Mouse (Mus musculus) limb, embryonic 11.5 days (tissue): ENCODE measurements around the gene Edaradd. TPM values are rescaled to one million over a fixed set of nuclear protein-coding genes. Genes with fewer than 3 reads are reported as not detected.
A peak's percentile ranks its signal among the peaks of the same experiment; 100 is the strongest.

ENCODE experiments used
- ATAC-seq: fragments of 200-750 bp; cut with Nextera tagmentation; 2 replicates; pipeline ENCODE4 v1.8.0; 2017; ENCODE audit warnings: low read depth; ENCODE audit not compliant: insufficient number of reproducible peaks, low FRiP score, low TSS enrichment
- DNase-seq: peaks from one replicate; pipeline ENCODE4 v3.0.0-alpha.2; 2015; ENCODE audit warnings: low spot score
- H3K27ac ChIP-seq: fragments of 300-500 bp; sonication (generic); replicated peaks from 2 replicates; pipeline ENCODE4 v1.5.1; 2014; ENCODE audit warnings: low read depth, mild to moderate bottlenecking, low read length
- H3K27me3 ChIP-seq: fragments of 300-500 bp; sonication (generic); 2 replicates; pipeline ENCODE4 v1.6.1; 2014; ENCODE audit warnings: mild to moderate bottlenecking, low read length, mixed read lengths; ENCODE audit not compliant: control insufficient read depth, insufficient read depth
- H3K36me3 ChIP-seq: fragments of 300-500 bp; sonication (generic); 2 replicates; pipeline ENCODE4 v1.6.1; 2014; ENCODE audit warnings: mild to moderate bottlenecking, low read length, moderate library complexity, mixed read lengths; ENCODE audit not compliant: control insufficient read depth, insufficient read depth
- H3K4me1 ChIP-seq: fragments of 300-500 bp; sonication (generic); 2 replicates; pipeline ENCODE4 v1.6.1; 2014; ENCODE audit warnings: low read length, mixed read lengths; ENCODE audit not compliant: control insufficient read depth, insufficient read depth
- H3K4me2 ChIP-seq: fragments of 300-500 bp; sonication (generic); 2 replicates; pipeline ENCODE4 v1.6.1; 2014; ENCODE audit warnings: low read depth, mild to moderate bottlenecking, moderate library complexity; ENCODE audit not compliant: severe bottlenecking
- H3K4me3 ChIP-seq: fragments of 300-500 bp; sonication (generic); 2 replicates; pipeline ENCODE4 v1.5.1; 2014; ENCODE audit warnings: low read depth, low read length
- H3K9ac ChIP-seq: fragments of 300-500 bp; sonication (generic); 2 replicates; pipeline ENCODE4 v1.6.1; 2014; ENCODE audit warnings: mild to moderate bottlenecking, low read length
- H3K9me3 ChIP-seq: fragments of 300-500 bp; sonication (generic); 2 replicates; pipeline ENCODE4 v1.6.1; 2016; ENCODE audit warnings: low read length; ENCODE audit not compliant: control insufficient read depth
- WGBS: fragments of 180-500 bp; shearing (Covaris S2); extraction: QIAGEN DNeasy Blood & Tissue Kit; methylation state at CpG from one replicate; pipeline ENCODE4 v1.1.7; 2014; 5-methylcytosine and 5-hydroxymethylcytosine counted together
- polyA plus RNA-seq: library from polyadenylated mRNA; unstranded; fragments of >200 nt; fragmentation: Nextera tagmentation; extraction: Ambion mirVana; gene quantifications from 2 replicates; pipeline ENCODE4 v1.2.1, GENCODE M21; 2014

Gene Edaradd
- polyA plus RNA-seq: 1.4 and 1.9 TPM in 2 replicates

GRCm38 (mm10) chr13:12519955-12520584 is at the start of gene Edaradd:
TSS of gene Edaradd (minus strand) at chr13:12520438.
- Histone ChIP-seq H3K36me3 (no peaks in the 10 kb centered on the region), H3K4me3 (peak within 1 kb of the TSS; percentile 36), H3K9me3 (no peaks in the 10 kb centered on the region), H3K27me3 (peaks cover 3% of the 10 kb centered on the region; the same call in 1 of the 2 replicates), H3K9ac (peak within 1 kb of the TSS; percentile 62), H3K27ac (no peak within 1 kb of the TSS), H3K4me1 (no peaks in the 10 kb centered on the region), H3K4me2 (peak within 1 kb of the TSS; percentile 98)
- ATAC-seq: peak; percentile 78
- DNase-seq: peak; percentile 81
- WGBS: under 1% methylated on average over 35 of the region's 35 CpGs

DNA sequence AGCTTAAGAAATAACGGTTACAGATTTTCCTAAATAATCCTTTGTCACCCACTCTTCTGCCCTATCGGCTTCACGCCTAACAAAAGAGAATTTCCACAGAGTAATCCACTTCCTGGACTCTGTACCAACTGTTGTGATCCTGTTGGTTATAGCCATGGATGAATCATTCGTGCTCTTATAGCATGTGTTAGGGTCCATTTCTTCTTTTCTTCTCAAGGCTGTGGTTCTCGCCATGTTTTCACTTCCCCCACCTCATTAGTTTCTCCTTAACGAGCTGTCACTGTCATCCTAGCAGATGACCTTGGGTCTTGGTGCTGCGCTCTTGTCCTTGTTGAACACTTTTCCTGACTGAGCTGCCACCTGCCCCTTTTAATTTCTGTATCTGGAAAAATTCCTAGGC is 49.5 kb upstream of the Edaradd start:
- Histone ChIP-seq H3K9ac (no peak overlapping the region), H3K27me3 (0 out of 2 replicates have a peak, but pooled peaks cover 2% of the 10 kb centered on the region), H3K9me3 (no peaks in the 10 kb centered on the region), H3K4me2 (no peak overlapping the region), H3K4me3 (no peak overlapping the region), H3K36me3 (no peaks in the 10 kb centered on the region), H3K27ac (no peak overlapping the region), H3K4me1 (no peaks in the 10 kb centered on the region)
- WGBS: 79% methylated on average over 7 of the region's 7 CpGs
- ATAC-seq: no peak
- no peak for DNase-seq

- 0 out of 2 replicates have a peak, but pooled peaks cover 2% of the 10 kb centered on the region for H3K27me3 ChIP-seq
- no peak overlapping the region for H3K4me2 ChIP-seq
- H3K4me1 ChIP-seq: no peaks in the 10 kb centered on the region
- no peaks in the 10 kb centered on the region for H3K9me3 ChIP-seq
- H3K36me3 ChIP-seq: no peaks in the 10 kb centered on the region
- H3K9ac ChIP-seq: no peak overlapping the region
- H3K27ac ChIP-seq: no peak overlapping the region
- no peak overlapping the region for H3K4me3 ChIP-seq
- no peak for DNase-seq
- WGBS: 73% methylated on average over 9 of the region's 9 CpGs
- ATAC-seq: no peak
Measured at GRCm38 (mm10) chr13:12568597-12569469, 48.6 kb upstream of the Edaradd start.

- H3K36me3 ChIP-seq: no peaks in the 10 kb centered on the region
- H3K27ac ChIP-seq: no peak overlapping the region
- 76% methylated on average over 1 of the region's 1 CpGs for WGBS
- no peak overlapping the region for H3K9ac ChIP-seq
- ATAC-seq: no peak
- no peak overlapping the region for H3K4me3 ChIP-seq
- H3K4me2 ChIP-seq: no peak overlapping the region
- DNase-seq: no peak
- H3K4me1 ChIP-seq: no peaks in the 10 kb centered on the region
- H3K27me3 ChIP-seq: 0 out of 2 replicates have a peak, but pooled peaks cover 2% of the 10 kb centered on the region
- no peaks in the 10 kb centered on the region for H3K9me3 ChIP-seq
Measured at GRCm38 (mm10) chr13:12567936-12568335, 47.7 kb upstream of the Edaradd start.

DNA sequence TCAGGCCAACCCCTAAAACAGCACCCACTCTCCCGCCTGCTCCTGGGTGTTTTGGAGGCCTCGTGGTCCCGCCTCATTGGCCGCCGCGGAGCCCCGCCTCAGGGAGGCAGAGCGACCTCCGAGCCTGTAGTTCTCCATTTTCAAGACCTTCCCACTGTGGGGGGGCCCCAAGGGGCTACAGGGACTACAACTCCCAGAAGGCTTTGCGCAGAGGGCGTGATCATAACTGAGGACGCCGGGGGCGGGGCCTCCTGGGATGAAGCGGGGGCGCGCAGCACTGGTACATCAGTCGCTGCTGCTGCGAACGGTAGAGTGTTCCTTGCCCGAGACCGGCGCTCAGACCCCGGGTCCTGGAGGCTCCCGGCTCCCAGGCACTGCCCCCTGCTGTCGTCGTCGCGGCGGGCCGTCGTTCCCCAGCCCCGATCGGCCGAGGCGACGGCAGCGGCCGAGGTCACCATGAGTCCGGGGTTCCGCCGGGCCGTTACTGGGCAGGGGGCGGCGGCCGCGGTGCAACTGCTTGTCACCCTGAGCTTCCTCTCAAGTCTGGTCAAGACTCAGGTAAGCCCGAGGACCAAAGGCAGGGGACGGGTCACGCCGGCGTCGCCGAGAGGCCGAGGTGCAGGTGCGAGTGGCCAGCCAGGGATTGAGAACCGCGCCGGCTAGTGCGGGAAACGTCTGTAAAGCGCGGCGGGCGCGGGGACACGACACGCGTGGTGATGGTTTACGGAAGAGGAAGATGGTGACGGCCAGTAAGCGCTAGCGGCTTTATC is 45.6 kb upstream of the Edaradd start, which contains the start of gene Ero1lb:
Gene Ero1lb (plus strand): TSS at position 254 of the 770 bp plus-strand sequence.
- Histone ChIP-seq H3K27ac (no peak within 1 kb of the TSS), H3K4me3 (peak within 1 kb of the TSS; percentile 66)

DNA sequence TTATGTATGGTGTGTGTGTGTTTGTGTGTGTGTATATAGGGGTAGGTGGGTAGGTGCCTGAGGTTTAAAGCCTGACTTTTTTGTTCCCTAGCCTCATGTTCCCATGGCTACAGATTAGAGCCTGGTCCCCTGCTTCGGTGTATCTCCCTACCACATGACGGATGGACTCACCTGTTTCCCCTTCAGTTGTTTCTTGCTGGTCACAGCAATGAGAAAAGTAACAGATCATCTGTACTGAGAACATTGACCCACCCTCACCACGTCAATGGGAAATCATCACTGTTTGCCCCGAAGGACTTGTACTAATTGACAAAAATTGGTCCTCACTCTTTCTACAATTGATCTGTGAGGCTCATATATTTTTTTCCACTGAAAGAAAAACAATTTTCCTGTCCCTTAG is 42.0 kb upstream of the Edaradd start:
- Histone ChIP-seq H3K27ac (no peak overlapping the region), H3K27me3 (0 out of 2 replicates have a peak, but pooled peaks cover 2% of the 10 kb centered on the region), H3K4me1 (no peaks in the 10 kb centered on the region), H3K9ac (no peak overlapping the region), H3K36me3 (no peaks in the 10 kb centered on the region), H3K9me3 (no peaks in the 10 kb centered on the region), H3K4me2 (no peak overlapping the region), H3K4me3 (no peak overlapping the region)
- DNase-seq (no peak), ATAC-seq (no peak)
- WGBS: 81% methylated on average over 4 of the region's 4 CpGs

More for the DNA sequence above, 45.6 kb upstream of the Edaradd start, which contains the start of gene Ero1lb:
- Histone ChIP-seq H3K27me3 (0 out of 2 replicates have a peak, but pooled peaks cover 2% of the 10 kb centered on the region), H3K9me3 (no peaks in the 10 kb centered on the region), H3K4me2 (peak within 1 kb of the TSS; percentile 88), H3K9ac (peak within 1 kb of the TSS; percentile 63), H3K36me3 (no peaks in the 10 kb centered on the region), H3K4me1 (no peaks in the 10 kb centered on the region)
- DNase-seq (peak; percentile 100), ATAC-seq (peak; percentile 99)
- whole genome bisulfite sequencing: under 1% methylated on average over 73 of the region's 73 CpGs

DNA sequence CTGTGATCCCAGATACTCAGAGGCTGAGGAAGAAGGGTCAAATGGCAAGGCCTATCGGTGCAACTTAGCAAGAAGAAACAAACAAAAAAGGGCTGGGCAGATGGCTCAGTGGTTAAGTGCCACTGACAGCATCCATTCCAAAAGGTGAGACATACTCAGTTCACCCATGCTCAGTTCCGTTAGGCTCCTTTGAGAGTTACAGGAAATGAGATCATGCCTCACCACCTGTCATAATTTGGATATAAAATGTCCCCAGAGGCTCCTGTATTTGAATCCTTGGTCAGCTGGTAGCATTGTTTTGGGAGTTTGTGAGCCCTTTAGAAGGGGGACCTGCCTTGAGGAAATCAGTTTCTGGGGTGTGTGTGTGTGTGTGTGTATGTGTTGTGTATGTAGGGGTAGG is 41.5 kb upstream of the Edaradd start:
- Histone ChIP-seq H3K36me3 (no peaks in the 10 kb centered on the region), H3K27ac (no peak overlapping the region), H3K9me3 (no peaks in the 10 kb centered on the region), H3K4me3 (no peak overlapping the region), H3K9ac (no peak overlapping the region), H3K27me3 (0 out of 2 replicates have a peak, but pooled peaks cover 2% of the 10 kb centered on the region), H3K4me1 (no peaks in the 10 kb centered on the region), H3K4me2 (no peak overlapping the region)
- ATAC-seq: no peak
- DNase-seq: no peak
- WGBS: 81% methylated on average over 2 of the region's 2 CpGs
